Mouse (Mus musculus) limb, embryonic 12.5 days (tissue): ENCODE data around the gene Mitf. TPM values are rescaled to one million over a fixed set of nuclear protein-coding genes. Genes with fewer than 3 reads are reported as not detected.

Experiments used
- ATAC-seq: fragments of 200-750 bp; cut with Nextera tagmentation; 2 replicates; pipeline ENCODE4 v1.8.0; 2017; ENCODE audit warnings: low read depth, moderate TSS enrichment; ENCODE audit not compliant: insufficient number of reproducible peaks, insufficient read depth, low FRiP score, low TSS enrichment
- H3K27ac ChIP-seq: fragments of 300-500 bp; sonication (generic); 2 replicates; pipeline ENCODE4 v1.5.1; 2016; ENCODE audit warnings: mild to moderate bottlenecking, moderate library complexity
- H3K27me3 ChIP-seq: fragments of 300-500 bp; sonication (generic); 2 replicates; pipeline ENCODE4 v1.6.1; 2016; ENCODE audit warnings: mild to moderate bottlenecking, moderate library complexity
- H3K36me3 ChIP-seq: fragments of 300-500 bp; sonication (generic); 2 replicates; pipeline ENCODE4 v1.6.1; 2016; ENCODE audit warnings: mild to moderate bottlenecking, moderate library complexity
- H3K4me1 ChIP-seq: fragments of 300-500 bp; sonication (generic); replicated peaks from 2 replicates; pipeline ENCODE4 v1.6.1; 2016
- H3K4me2 ChIP-seq: fragments of 300-500 bp; sonication (generic); 2 replicates; pipeline ENCODE4 v1.6.1; 2016; ENCODE audit warnings: mild to moderate bottlenecking, moderate library complexity
- H3K4me3 ChIP-seq: fragments of 300-500 bp; sonication (generic); replicated peaks from 2 replicates; pipeline ENCODE4 v1.5.1; 2016; ENCODE audit warnings: mild to moderate bottlenecking
- H3K9ac ChIP-seq: fragments of 300-500 bp; sonication (generic); replicated peaks from 2 replicates; pipeline ENCODE4 v1.6.1; 2016; ENCODE audit warnings: mild to moderate bottlenecking, moderate library complexity
- H3K9me3 ChIP-seq: fragments of 300-500 bp; sonication (generic); 2 replicates; pipeline ENCODE4 v1.6.1; 2016; ENCODE audit warnings: mild to moderate bottlenecking, moderate library complexity
- WGBS: fragments of 180-500 bp; shearing (Covaris S2); methylation state at CpG from one replicate; pipeline ENCODE4 v1.1.7; 2016; 5-methylcytosine and 5-hydroxymethylcytosine counted together
- polyA plus RNA-seq: library from polyadenylated mRNA; unstranded; fragments of >200 nt; fragmentation: Nextera tagmentation; extraction: Ambion mirVana; gene quantifications from 2 replicates; pipeline ENCODE4 v1.2.1, GENCODE M21; 2016

Gene Mitf
- polyA plus RNA-seq, 1 experiment from 2014 or later, result 1.5 TPM

- Histone ChIP-seq H3K9me3 (no peaks in the 10 kb centered on the region), H3K36me3 (no peaks in the 10 kb centered on the region), H3K27me3 (no peaks in the 10 kb centered on the region), H3K9ac (no peak overlapping the region), H3K4me1 (no peaks in the 10 kb centered on the region), H3K4me3 (no peak overlapping the region), H3K4me2 (no peak overlapping the region), H3K27ac (no peak overlapping the region)
- WGBS, result 85% methylated on average over 8 of the region's 8 CpGs
- ATAC-seq, result no peak
These were observed 48.7 kb downstream of the Mitf start for GRCm38 (mm10) chr6:97855420-97856170.

- Histone ChIP-seq H3K36me3 (no peaks in the 10 kb centered on the region), H3K4me2 (no peak overlapping the region), H3K9me3 (no peaks in the 10 kb centered on the region), H3K4me1 (no peaks in the 10 kb centered on the region), H3K27me3 (no peaks in the 10 kb centered on the region), H3K27ac (no peak overlapping the region), H3K4me3 (no peak overlapping the region), H3K9ac (no peak overlapping the region)
- no peak for ATAC-seq
- 74% methylated on average over 8 of the region's 8 CpGs for WGBS
These were observed 49.6 kb downstream of the Mitf start for GRCm38 (mm10) chr6:97856502-97856901.

- Histone ChIP-seq H3K4me1 (no peaks in the 10 kb centered on the region), H3K4me3 (no peak overlapping the region), H3K9ac (no peak overlapping the region), H3K27ac (no peak overlapping the region), H3K9me3 (no peaks in the 10 kb centered on the region), H3K27me3 (no peaks in the 10 kb centered on the region), H3K4me2 (no peak overlapping the region), H3K36me3 (no peaks in the 10 kb centered on the region)
- ATAC-seq, result no peak
- WGBS, result 37% methylated on average over 3 of the region's 3 CpGs
These were observed 50.8 kb downstream of the Mitf start for GRCm38 (mm10) chr6:97857690-97858089.

- Histone ChIP-seq H3K4me3 (no peak overlapping the region), H3K9ac (no peak overlapping the region), H3K27ac (no peak overlapping the region), H3K9me3 (no peaks in the 10 kb centered on the region), H3K27me3 (no peaks in the 10 kb centered on the region), H3K4me1 (no peaks in the 10 kb centered on the region), H3K36me3 (no peaks in the 10 kb centered on the region), H3K4me2 (no peak overlapping the region)
- WGBS, result 91% methylated on average over 7 of the region's 7 CpGs
- no peak for ATAC-seq
These were observed 59.7 kb downstream of the Mitf start for GRCm38 (mm10) chr6:97866575-97866974.

- H3K4me2 ChIP-seq, result no peak overlapping the region
- H3K27me3 ChIP-seq, result no peaks in the 10 kb centered on the region
- H3K4me3 ChIP-seq, result no peak overlapping the region
- no peak overlapping the region for H3K27ac ChIP-seq
- no peak overlapping the region for H3K9ac ChIP-seq
- H3K4me1 ChIP-seq, result no peaks in the 10 kb centered on the region
- no peaks in the 10 kb centered on the region for H3K36me3 ChIP-seq
- 78% methylated on average over 1 of the region's 1 CpGs for WGBS
- H3K9me3 ChIP-seq, result no peaks in the 10 kb centered on the region
- no peak for ATAC-seq
These were observed 61.2 kb downstream of the Mitf start for GRCm38 (mm10) chr6:97868005-97868404.

- 90% methylated on average over 4 of the region's 4 CpGs for WGBS
- H3K9ac ChIP-seq, result no peak overlapping the region
- no peaks in the 10 kb centered on the region for H3K27me3 ChIP-seq
- no peak overlapping the region for H3K4me2 ChIP-seq
- no peak overlapping the region for H3K4me3 ChIP-seq
- H3K27ac ChIP-seq, result no peak overlapping the region
- no peaks in the 10 kb centered on the region for H3K9me3 ChIP-seq
- ATAC-seq, result no peak
- no peaks in the 10 kb centered on the region for H3K36me3 ChIP-seq
- H3K4me1 ChIP-seq, result no peaks in the 10 kb centered on the region
These were observed 63.1 kb downstream of the Mitf start for GRCm38 (mm10) chr6:97869953-97870352.

- no peaks in the 10 kb centered on the region for H3K36me3 ChIP-seq
- 92% methylated on average over 4 of the region's 4 CpGs for WGBS
- H3K9ac ChIP-seq, result no peak overlapping the region
- no peak overlapping the region for H3K4me3 ChIP-seq
- no peaks in the 10 kb centered on the region for H3K4me1 ChIP-seq
- no peaks in the 10 kb centered on the region for H3K9me3 ChIP-seq
- no peak for ATAC-seq
- H3K27me3 ChIP-seq, result no peaks in the 10 kb centered on the region
- no peak overlapping the region for H3K27ac ChIP-seq
- H3K4me2 ChIP-seq, result no peak overlapping the region
These were observed 64.6 kb downstream of the Mitf start for GRCm38 (mm10) chr6:97871296-97872030.

GRCm38 (mm10) chr6:97873102-97873501 lies 66.2 kb downstream of the Mitf start:
- ATAC-seq, result no peak
- no peaks in the 10 kb centered on the region for H3K36me3 ChIP-seq
- H3K4me3 ChIP-seq, result no peak overlapping the region
- H3K27ac ChIP-seq, result no peak overlapping the region
- H3K4me2 ChIP-seq, result no peak overlapping the region
- H3K27me3 ChIP-seq, result no peaks in the 10 kb centered on the region
- H3K9me3 ChIP-seq, result no peaks in the 10 kb centered on the region
- 78% methylated on average over 2 of the region's 2 CpGs for WGBS
- no peak overlapping the region for H3K9ac ChIP-seq
- H3K4me1 ChIP-seq, result no peaks in the 10 kb centered on the region

GRCm38 (mm10) chr6:97876990-97877389 lies 70.1 kb downstream of the Mitf start:
- Histone ChIP-seq H3K27me3 (no peaks in the 10 kb centered on the region), H3K36me3 (no peaks in the 10 kb centered on the region), H3K9ac (no peak overlapping the region), H3K4me2 (no peak overlapping the region), H3K9me3 (no peaks in the 10 kb centered on the region), H3K27ac (no peak overlapping the region), H3K4me1 (peaks cover 3% of the 10 kb centered on the region), H3K4me3 (no peak overlapping the region)
- ATAC-seq, result no peak
- 68% methylated on average over 2 of the region's 2 CpGs for WGBS

GRCm38 (mm10) chr6:97877492-97877891 lies 70.6 kb downstream of the Mitf start:
- WGBS, result 85% methylated on average over 6 of the region's 6 CpGs
- H3K9ac ChIP-seq, result no peak overlapping the region
- no peak overlapping the region for H3K4me3 ChIP-seq
- H3K9me3 ChIP-seq, result no peaks in the 10 kb centered on the region
- ATAC-seq, result no peak
- no peak overlapping the region for H3K4me2 ChIP-seq
- no peaks in the 10 kb centered on the region for H3K36me3 ChIP-seq
- no peaks in the 10 kb centered on the region for H3K27me3 ChIP-seq
- peaks cover 5% of the 10 kb centered on the region for H3K4me1 ChIP-seq
- H3K27ac ChIP-seq, result no peak overlapping the region

GRCm38 (mm10) chr6:97880363-97880762 lies 73.5 kb downstream of the Mitf start:
- no peak for ATAC-seq
- peaks cover 5% of the 10 kb centered on the region for H3K4me1 ChIP-seq
- H3K9ac ChIP-seq, result no peak overlapping the region
- H3K36me3 ChIP-seq, result no peaks in the 10 kb centered on the region
- H3K4me3 ChIP-seq, result no peak overlapping the region
- no peak overlapping the region for H3K27ac ChIP-seq
- H3K9me3 ChIP-seq, result no peaks in the 10 kb centered on the region
- no peaks in the 10 kb centered on the region for H3K27me3 ChIP-seq
- H3K4me2 ChIP-seq, result no peak overlapping the region
- WGBS, result 73% methylated on average over 5 of the region's 5 CpGs
